Mouse (Mus musculus) erythroblast, embryonic 14.5 days (primary cell): ENCODE results near the gene Kcnj6.

Experiments used
- GATA1 ChIP-seq: IDR thresholded peaks from 2 replicates; pipeline ENCODE4 v1.6.1; 2012; ENCODE audit warnings: low read length, inconsistent platforms, mixed read lengths
- TAL1 ChIP-seq: IDR thresholded peaks from 3 replicates; pipeline ENCODE4 v1.6.1; 2012; ENCODE audit warnings: low read length, inconsistent platforms, mixed read lengths

GRCm38 (mm10) chr16:94925364-94925763 is 72.1 kb downstream of the Kcnj6 start:
- no peak for TF ChIP-seq GATA1
- TF ChIP-seq TAL1, result no peak
